Mouse (Mus musculus) midbrain, embryonic 11.5 days (tissue): ENCODE measurements around the gene 5730596B20Rik. TPM values are rescaled to one million over a fixed set of nuclear protein-coding genes. Genes with fewer than 3 reads are reported as not detected.

Experiments used
- ATAC-seq: fragments of 200-750 bp; cut with Nextera tagmentation; 2 replicates; pipeline ENCODE4 v1.8.0; 2017; ENCODE audit warnings: moderate TSS enrichment, moderate library complexity; ENCODE audit not compliant: low FRiP score
- DNase-seq: peaks from one replicate; pipeline ENCODE4 v3.0.0; 2015; ENCODE audit warnings: low spot score; ENCODE audit errors: missing footprints
- H3K27ac ChIP-seq: fragments of 300-500 bp; sonication (generic); 2 replicates; pipeline ENCODE4 v1.5.1; 2014; ENCODE audit warnings: low read depth, low read length
- H3K27me3 ChIP-seq: fragments of 300-500 bp; sonication (generic); 2 replicates; pipeline ENCODE4 v1.6.1; 2014; ENCODE audit warnings: mild to moderate bottlenecking, low read length, moderate library complexity, mixed read lengths; ENCODE audit not compliant: control insufficient read depth, insufficient read depth
- H3K36me3 ChIP-seq: fragments of 300-500 bp; sonication (generic); 2 replicates; pipeline ENCODE4 v1.6.1; 2014; ENCODE audit warnings: mild to moderate bottlenecking, low read length, moderate library complexity, mixed read lengths; ENCODE audit not compliant: control insufficient read depth, insufficient read depth
- H3K4me1 ChIP-seq: fragments of 300-500 bp; sonication (generic); 2 replicates; pipeline ENCODE4 v1.6.1; 2014; ENCODE audit warnings: low read length; ENCODE audit not compliant: control insufficient read depth, insufficient read depth
- H3K4me2 ChIP-seq: fragments of 300-500 bp; sonication (generic); 2 replicates; pipeline ENCODE4 v1.6.1; 2014; ENCODE audit warnings: mild to moderate bottlenecking, moderate library complexity
- H3K4me3 ChIP-seq: fragments of 300-500 bp; sonication (generic); 2 replicates; pipeline ENCODE4 v1.5.1; 2014; ENCODE audit warnings: low read depth, low read length
- H3K9ac ChIP-seq: fragments of 300-500 bp; sonication (generic); 2 replicates; pipeline ENCODE4 v1.6.1; 2014; ENCODE audit warnings: low read length
- H3K9me3 ChIP-seq: fragments of 300-500 bp; sonication (generic); 2 replicates; pipeline ENCODE4 v1.6.1; 2016; ENCODE audit warnings: low read length; ENCODE audit not compliant: control insufficient read depth
- WGBS: fragments of 180-500 bp; shearing (Covaris S2); extraction: QIAGEN DNeasy Blood & Tissue Kit; methylation state at CpG from one replicate; pipeline ENCODE4 v1.1.7; 2014; 5-methylcytosine and 5-hydroxymethylcytosine counted together
- polyA plus RNA-seq: library from polyadenylated mRNA; unstranded; fragments of >200 nt; fragmentation: Nextera tagmentation; extraction: Ambion mirVana; gene quantifications from 2 replicates; pipeline ENCODE4 v1.2.1, GENCODE M21; 2014

Gene 5730596B20Rik
- not detected in 2 replicates for polyA plus RNA-seq

- Histone ChIP-seq H3K4me2 (no peak within 1 kb of the TSS), H3K27me3 (peaks cover 98% of the 10 kb centered on the region), H3K4me3 (no peak within 1 kb of the TSS), H3K27ac (no peak within 1 kb of the TSS), H3K9ac (no peak within 1 kb of the TSS), H3K4me1 (peaks cover 3% of the 10 kb centered on the region; the same call in 1 of the 2 replicates), H3K36me3 (no peaks in the 10 kb centered on the region), H3K9me3 (no peaks in the 10 kb centered on the region)
- DNase-seq (no peak), ATAC-seq (no peak)
- WGBS: 1% methylated on average over 36 of the region's 36 CpGs
Measured at GRCm38 (mm10) chr6:52177061-52177735, at the start of gene 5730596B20Rik. TSS of gene 5730596B20Rik (plus strand) at chr6:52177498.

GRCm38 (mm10) chr6:52137841-52138535 is 39.3 kb upstream of the 5730596B20Rik start:
- Histone ChIP-seq H3K4me1 (no peaks in the 10 kb centered on the region), H3K27me3 (no peaks in the 10 kb centered on the region), H3K27ac (no peak overlapping the region), H3K4me2 (no peak overlapping the region), H3K36me3 (no peaks in the 10 kb centered on the region), H3K9me3 (no peaks in the 10 kb centered on the region), H3K9ac (no peak overlapping the region), H3K4me3 (no peak overlapping the region)
- WGBS: 63% methylated on average over 9 of the region's 9 CpGs
- ATAC-seq (peak; percentile 58; the same call in 1 of the 2 replicates), DNase-seq (peak; percentile 90)

GRCm38 (mm10) chr6:52138576-52138975 is 38.7 kb upstream of the 5730596B20Rik start:
- H3K9me3 ChIP-seq: no peaks in the 10 kb centered on the region
- H3K4me1 ChIP-seq: no peaks in the 10 kb centered on the region
- no peak for ATAC-seq
- no peak overlapping the region for H3K4me2 ChIP-seq
- H3K27ac ChIP-seq: no peak overlapping the region
- peak; percentile 75 for DNase-seq
- H3K36me3 ChIP-seq: no peaks in the 10 kb centered on the region
- no peak overlapping the region for H3K4me3 ChIP-seq
- 85% methylated on average over 10 of the region's 10 CpGs for WGBS
- H3K27me3 ChIP-seq: no peaks in the 10 kb centered on the region
- H3K9ac ChIP-seq: no peak overlapping the region

- WGBS: 89% methylated on average over 5 of the region's 5 CpGs
- ATAC-seq: no peak
- Histone ChIP-seq H3K4me1 (no peaks in the 10 kb centered on the region), H3K27me3 (no peaks in the 10 kb centered on the region), H3K4me2 (no peak overlapping the region), H3K36me3 (no peaks in the 10 kb centered on the region), H3K4me3 (no peak overlapping the region), H3K27ac (no peak overlapping the region), H3K9ac (no peak overlapping the region), H3K9me3 (no peaks in the 10 kb centered on the region)
- no peak for DNase-seq
Measured at GRCm38 (mm10) chr6:52139115-52139514, 38.2 kb upstream of the 5730596B20Rik start.

GRCm38 (mm10) chr6:52150401-52150966 is 26.8 kb upstream of the 5730596B20Rik start:
- Histone ChIP-seq H3K36me3 (no peaks in the 10 kb centered on the region), H3K27ac (no peak overlapping the region), H3K4me3 (no peak overlapping the region), H3K4me2 (no peak overlapping the region), H3K27me3 (peaks cover 84% of the 10 kb centered on the region), H3K9ac (no peak overlapping the region), H3K9me3 (no peaks in the 10 kb centered on the region; the same call in 1 of the 2 replicates), H3K4me1 (no peaks in the 10 kb centered on the region)
- 3% methylated on average over 16 of the region's 16 CpGs for WGBS
- no peak for ATAC-seq
- DNase-seq: peak; percentile 92

- 2% methylated on average over 4 of the region's 4 CpGs for WGBS
- H3K4me3 ChIP-seq: no peak overlapping the region
- H3K9ac ChIP-seq: no peak overlapping the region
- ATAC-seq (no peak), DNase-seq (peak; percentile 87)
- no peaks in the 10 kb centered on the region for H3K4me1 ChIP-seq
- no peak overlapping the region for H3K27ac ChIP-seq
- no peaks in the 10 kb centered on the region for H3K36me3 ChIP-seq
- no peaks in the 10 kb centered on the region; the same call in 1 of the 2 replicates for H3K9me3 ChIP-seq
- H3K27me3 ChIP-seq: peaks cover 91% of the 10 kb centered on the region
- no peak overlapping the region for H3K4me2 ChIP-seq
Measured at GRCm38 (mm10) chr6:52151571-52151970, 25.7 kb upstream of the 5730596B20Rik start.

GRCm38 (mm10) chr6:52152226-52153193 is 24.8 kb upstream of the 5730596B20Rik start:
- DNase-seq: peak; percentile 93
- no peak overlapping the region for H3K4me2 ChIP-seq

GRCm38 (mm10) chr6:52153270-52153669 is 24.0 kb upstream of the 5730596B20Rik start:
- Histone ChIP-seq H3K9me3 (no peaks in the 10 kb centered on the region; the same call in 1 of the 2 replicates), H3K27me3 (peaks cover 96% of the 10 kb centered on the region), H3K4me1 (peaks cover under 1% of the 10 kb centered on the region; the same call in 1 of the 2 replicates), H3K9ac (no peak overlapping the region), H3K36me3 (no peaks in the 10 kb centered on the region), H3K4me2 (no peak overlapping the region), H3K27ac (no peak overlapping the region), H3K4me3 (no peak overlapping the region)
- DNase-seq (peak; percentile 91), ATAC-seq (no peak)
- 0% methylated on average over 6 of the region's 6 CpGs for WGBS

More at GRCm38 (mm10) chr6:52152226-52153193, 24.8 kb upstream of the 5730596B20Rik start:
- Histone ChIP-seq H3K9me3 (no peaks in the 10 kb centered on the region; the same call in 1 of the 2 replicates), H3K4me1 (no peaks in the 10 kb centered on the region), H3K9ac (no peak overlapping the region), H3K27ac (no peak overlapping the region), H3K27me3 (peaks cover 93% of the 10 kb centered on the region), H3K4me3 (no peak overlapping the region), H3K36me3 (no peaks in the 10 kb centered on the region)
- no peak for ATAC-seq
- WGBS: 2% methylated on average over 16 of the region's 16 CpGs
